Mouse (Mus musculus) forebrain, embryonic 16.5 days (tissue): ENCODE measurements around the gene Cxadr. TPM values are rescaled to one million over a fixed set of nuclear protein-coding genes. Genes with fewer than 3 reads are reported as not detected.
A peak's percentile ranks its signal among the peaks of the same experiment; 100 is the strongest.

ENCODE experiments used
- ATAC-seq: fragments of 200-750 bp; cut with Nextera tagmentation; 2 replicates; pipeline ENCODE4 v1.8.0; 2017; ENCODE audit warnings: mild to moderate bottlenecking, moderate library complexity
- H3K27ac ChIP-seq: fragments of 300-500 bp; sonication (generic); 2 replicates; pipeline ENCODE4 v1.5.1; 2014; ENCODE audit warnings: low read length, control low read depth
- H3K27me3 ChIP-seq: fragments of 300-500 bp; sonication (generic); replicated peaks from 2 replicates; pipeline ENCODE4 v1.6.1; 2014; ENCODE audit warnings: low read length; ENCODE audit not compliant: control insufficient read depth, insufficient read depth
- H3K36me3 ChIP-seq: fragments of 300-500 bp; sonication (generic); 2 replicates; pipeline ENCODE4 v1.6.1; 2014; ENCODE audit not compliant: control insufficient read depth, insufficient read depth
- H3K4me1 ChIP-seq: fragments of 300-500 bp; sonication (generic); replicated peaks from 2 replicates; pipeline ENCODE4 v1.6.1; 2014; ENCODE audit warnings: low read length; ENCODE audit not compliant: control insufficient read depth, insufficient read depth
- H3K4me2 ChIP-seq: fragments of 300-500 bp; sonication (generic); 2 replicates; pipeline ENCODE4 v1.6.1; 2014; ENCODE audit warnings: mild to moderate bottlenecking, low read length, control low read depth
- H3K4me3 ChIP-seq: fragments of 300-500 bp; sonication (generic); replicated peaks from 2 replicates; pipeline ENCODE4 v1.5.1; 2014; ENCODE audit warnings: mild to moderate bottlenecking, low read length, control low read depth
- H3K9ac ChIP-seq: fragments of 300-500 bp; sonication (generic); replicated peaks from 2 replicates; pipeline ENCODE4 v1.6.1; 2014; ENCODE audit warnings: low read depth, low read length, control low read depth
- H3K9me3 ChIP-seq: fragments of 300-500 bp; sonication (generic); 2 replicates; pipeline ENCODE4 v1.6.1; 2016; ENCODE audit warnings: low read length; ENCODE audit not compliant: control insufficient read depth
- WGBS: fragments of 180-500 bp; shearing (Covaris S2); extraction: QIAGEN DNeasy Blood & Tissue Kit; methylation state at CpG from one replicate; pipeline ENCODE4 v1.1.7; 2014; 5-methylcytosine and 5-hydroxymethylcytosine counted together
- polyA plus RNA-seq: library from polyadenylated mRNA; unstranded; fragments of >200 nt; fragmentation: Nextera tagmentation; extraction: Ambion mirVana; gene quantifications from 2 replicates; pipeline ENCODE4 v1.2.1, GENCODE M21; 2015

The Cxadr gene
- polyA plus RNA-seq, 1 experiment from 2014 or later: 184 TPM

GRCm38 (mm10) chr16:78317960-78318359 lies 16.7 kb downstream of the Cxadr start:
- H3K4me3 ChIP-seq: no peak overlapping the region
- 71% methylated on average over 7 of the region's 7 CpGs for WGBS
- H3K4me1 ChIP-seq: peaks cover 33% of the 10 kb centered on the region

GRCm38 (mm10) chr16:78319711-78320110 lies 18.4 kb downstream of the Cxadr start:
- H3K27ac ChIP-seq: no peak overlapping the region
- no peak overlapping the region for H3K4me2 ChIP-seq
- no peak overlapping the region for H3K4me3 ChIP-seq
- WGBS: 81% methylated on average over 7 of the region's 7 CpGs
- no peaks in the 10 kb centered on the region for H3K9me3 ChIP-seq
- no peaks in the 10 kb centered on the region for H3K36me3 ChIP-seq
- no peak overlapping the region for H3K9ac ChIP-seq
- ATAC-seq: no peak
- H3K4me1 ChIP-seq: peaks cover 19% of the 10 kb centered on the region
- H3K27me3 ChIP-seq: no peaks in the 10 kb centered on the region

More at GRCm38 (mm10) chr16:78317960-78318359, 16.7 kb downstream of the Cxadr start:
- H3K4me2 ChIP-seq: no peak overlapping the region
- H3K36me3 ChIP-seq: no peaks in the 10 kb centered on the region
- H3K27me3 ChIP-seq: no peaks in the 10 kb centered on the region
- H3K27ac ChIP-seq: no peak overlapping the region
- H3K9me3 ChIP-seq: no peaks in the 10 kb centered on the region
- no peak for ATAC-seq
- no peak overlapping the region for H3K9ac ChIP-seq

- H3K27me3 ChIP-seq: no peaks in the 10 kb centered on the region
- no peaks in the 10 kb centered on the region for H3K9me3 ChIP-seq
- ATAC-seq: peak; percentile 35; the same call in 1 of the 2 replicates
- H3K27ac ChIP-seq: peak overlapping the region; percentile 51
- WGBS: 6% methylated on average over 7 of the region's 7 CpGs
- peak overlapping the region; percentile 27 for H3K4me2 ChIP-seq
- H3K4me3 ChIP-seq: no peak overlapping the region
- H3K4me1 ChIP-seq: peaks cover 19% of the 10 kb centered on the region
- H3K9ac ChIP-seq: no peak overlapping the region
- peaks cover 5% of the 10 kb centered on the region for H3K36me3 ChIP-seq
These were observed 20.3 kb downstream of the Cxadr start for GRCm38 (mm10) chr16:78321559-78321958.

GRCm38 (mm10) chr16:78322140-78322539 lies 20.9 kb downstream of the Cxadr start:
- Histone ChIP-seq H3K9ac (no peak overlapping the region), H3K4me3 (no peak overlapping the region), H3K27me3 (no peaks in the 10 kb centered on the region), H3K36me3 (peaks cover 9% of the 10 kb centered on the region), H3K4me2 (peak overlapping the region; percentile 27), H3K27ac (peak overlapping the region; percentile 53), H3K9me3 (no peaks in the 10 kb centered on the region), H3K4me1 (peaks cover 19% of the 10 kb centered on the region)
- 5% methylated on average over 7 of the region's 7 CpGs for WGBS
- ATAC-seq: peak; percentile 77

GRCm38 (mm10) chr16:78325972-78326848 lies 24.9 kb downstream of the Cxadr start:
- Histone ChIP-seq H3K27ac (no peak overlapping the region), H3K9me3 (no peaks in the 10 kb centered on the region), H3K4me1 (peaks cover 17% of the 10 kb centered on the region), H3K9ac (no peak overlapping the region), H3K4me3 (no peak overlapping the region), H3K36me3 (peaks cover 24% of the 10 kb centered on the region), H3K27me3 (no peaks in the 10 kb centered on the region), H3K4me2 (no peak overlapping the region)
- no peak for ATAC-seq
- WGBS: 90% methylated on average over 27 of the region's 27 CpGs

- Histone ChIP-seq H3K9ac (no peak overlapping the region), H3K36me3 (peaks cover 24% of the 10 kb centered on the region), H3K9me3 (no peaks in the 10 kb centered on the region), H3K4me2 (no peak overlapping the region), H3K27me3 (no peaks in the 10 kb centered on the region), H3K4me3 (no peak overlapping the region), H3K27ac (no peak overlapping the region), H3K4me1 (peaks cover 5% of the 10 kb centered on the region)
- no peak for ATAC-seq
- 92% methylated on average over 7 of the region's 7 CpGs for WGBS
These were observed 26.3 kb downstream of the Cxadr start for GRCm38 (mm10) chr16:78327562-78327961.

- Histone ChIP-seq H3K27ac (no peak overlapping the region), H3K4me2 (no peak overlapping the region), H3K36me3 (peaks cover 24% of the 10 kb centered on the region), H3K9ac (no peak overlapping the region), H3K27me3 (no peaks in the 10 kb centered on the region), H3K4me1 (peaks cover 2% of the 10 kb centered on the region; the same call in 1 of the 2 replicates), H3K4me3 (no peak overlapping the region), H3K9me3 (no peaks in the 10 kb centered on the region)
- ATAC-seq: no peak
- 96% methylated on average over 12 of the region's 12 CpGs for WGBS
These were observed 26.7 kb downstream of the Cxadr start for GRCm38 (mm10) chr16:78327999-78328398.

- WGBS: 75% methylated on average over 8 of the region's 8 CpGs
- no peak for ATAC-seq
- no peak overlapping the region for H3K27ac ChIP-seq
- no peak overlapping the region for H3K4me3 ChIP-seq
- H3K9me3 ChIP-seq: no peaks in the 10 kb centered on the region
- peaks cover 24% of the 10 kb centered on the region for H3K36me3 ChIP-seq
- H3K9ac ChIP-seq: no peak overlapping the region
- H3K4me1 ChIP-seq: no peaks in the 10 kb centered on the region
- no peak overlapping the region for H3K4me2 ChIP-seq
- no peaks in the 10 kb centered on the region for H3K27me3 ChIP-seq
These were observed 35.9 kb downstream of the Cxadr start for GRCm38 (mm10) chr16:78337226-78337625.

- no peak overlapping the region for H3K9ac ChIP-seq
- H3K9me3 ChIP-seq: no peaks in the 10 kb centered on the region
- no peak overlapping the region for H3K4me2 ChIP-seq
- WGBS: 43% methylated on average over 4 of the region's 4 CpGs
- no peaks in the 10 kb centered on the region for H3K27me3 ChIP-seq
- H3K4me1 ChIP-seq: no peaks in the 10 kb centered on the region
- H3K36me3 ChIP-seq: peaks cover under 1% of the 10 kb centered on the region; the same call in 1 of the 2 replicates
- no peak overlapping the region for H3K27ac ChIP-seq
- H3K4me3 ChIP-seq: no peak overlapping the region
- ATAC-seq: peak; percentile 58; the same call in 1 of the 2 replicates
These were observed 40.1 kb downstream of the Cxadr start for GRCm38 (mm10) chr16:78341356-78341755.
